Mouse (Mus musculus) midbrain, embryonic 16.5 days (tissue): ENCODE measurements at regions not wholly inside any gene's neighbourhood (a gene's known extent, or its start where the extent isn't known, plus 50 kb on each side); places are given as distances from the start of the nearest gene placed in this dataset.

ENCODE experiments used
- ATAC-seq: fragments of 200-750 bp; cut with Nextera tagmentation; 2 replicates; pipeline ENCODE4 v1.8.0; 2017; ENCODE audit warnings: moderate TSS enrichment
- H3K27ac ChIP-seq: fragments of 300-500 bp; sonication (generic); 2 replicates; pipeline ENCODE4 v1.5.1; 2014; ENCODE audit warnings: mild to moderate bottlenecking, low read length, mixed read lengths
- H3K27me3 ChIP-seq: fragments of 300-500 bp; sonication (generic); 2 replicates; pipeline ENCODE4 v1.6.1; 2014; ENCODE audit warnings: low read depth, low read length, mixed read lengths; ENCODE audit not compliant: control insufficient read depth, insufficient read depth
- H3K36me3 ChIP-seq: fragments of 300-500 bp; sonication (generic); 2 replicates; pipeline ENCODE4 v1.6.1; 2014; ENCODE audit warnings: mild to moderate bottlenecking, low read length, moderate library complexity, mixed read lengths; ENCODE audit not compliant: control insufficient read depth, insufficient read depth
- H3K4me1 ChIP-seq: fragments of 300-500 bp; sonication (generic); 2 replicates; pipeline ENCODE4 v1.6.1; 2014; ENCODE audit warnings: mild to moderate bottlenecking, low read length, mixed read lengths; ENCODE audit not compliant: control insufficient read depth, insufficient read depth
- H3K4me2 ChIP-seq: fragments of 300-500 bp; sonication (generic); 2 replicates; pipeline ENCODE4 v1.6.1; 2014; ENCODE audit warnings: mild to moderate bottlenecking, low read length, mixed read lengths
- H3K4me3 ChIP-seq: fragments of 300-500 bp; sonication (generic); 2 replicates; pipeline ENCODE4 v1.5.1; 2014; ENCODE audit warnings: low read depth, mild to moderate bottlenecking, low read length, moderate library complexity, mixed read lengths
- H3K9ac ChIP-seq: fragments of 300-500 bp; sonication (generic); 2 replicates; pipeline ENCODE4 v1.6.1; 2014; ENCODE audit warnings: low read depth, low read length, mixed read lengths
- H3K9me3 ChIP-seq: fragments of 300-500 bp; sonication (generic); replicated peaks from 2 replicates; pipeline ENCODE4 v1.6.1; 2014; ENCODE audit warnings: mild to moderate bottlenecking, low read length, mixed read lengths; ENCODE audit not compliant: control insufficient read depth, poor library complexity, severe bottlenecking
- WGBS: fragments of 180-500 bp; shearing (Covaris S2); extraction: QIAGEN DNeasy Blood & Tissue Kit; methylation state at CpG from one replicate; pipeline ENCODE4 v1.1.7; 2014; 5-methylcytosine and 5-hydroxymethylcytosine counted together

GRCm38 (mm10) chr4:87501791-87502190 is 271.5 kb upstream of the Slc24a2 start:
- H3K9ac ChIP-seq: no peak overlapping the region
- no peaks in the 10 kb centered on the region for H3K4me1 ChIP-seq
- ATAC-seq: no peak
- no peaks in the 10 kb centered on the region for H3K9me3 ChIP-seq
- H3K4me2 ChIP-seq: no peak overlapping the region
- no peak overlapping the region for H3K4me3 ChIP-seq
- WGBS: 68% methylated on average over 4 of the region's 4 CpGs
- H3K36me3 ChIP-seq: no peaks in the 10 kb centered on the region
- H3K27ac ChIP-seq: no peak overlapping the region
- no peaks in the 10 kb centered on the region for H3K27me3 ChIP-seq

GRCm38 (mm10) chr4:87500441-87500840 is 270.2 kb upstream of the Slc24a2 start:
- Histone ChIP-seq H3K4me1 (no peaks in the 10 kb centered on the region), H3K27ac (no peak overlapping the region), H3K9me3 (no peaks in the 10 kb centered on the region), H3K4me3 (no peak overlapping the region), H3K27me3 (no peaks in the 10 kb centered on the region), H3K4me2 (no peak overlapping the region), H3K36me3 (no peaks in the 10 kb centered on the region), H3K9ac (no peak overlapping the region)
- WGBS: 77% methylated on average over 2 of the region's 2 CpGs
- no peak for ATAC-seq

DNA sequence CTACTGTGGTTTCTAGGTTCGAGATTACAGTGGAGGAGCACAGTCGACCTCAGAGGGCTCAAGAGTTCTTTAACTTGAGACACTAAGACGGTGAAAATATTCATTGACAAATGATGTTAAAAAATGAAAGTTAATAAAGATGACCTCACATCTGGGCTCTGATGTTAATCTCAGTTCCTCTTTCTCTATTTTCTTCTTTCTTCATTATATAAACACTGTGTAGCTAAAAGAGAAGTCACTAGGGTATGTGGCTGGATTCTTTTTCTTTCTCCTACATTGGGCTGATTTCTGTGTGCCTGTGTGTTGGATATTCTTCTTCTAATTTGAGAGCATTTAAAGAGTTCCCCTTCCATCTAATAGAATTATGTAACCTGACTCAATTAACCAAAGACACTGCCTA is 257.5 kb upstream of the Slc24a2 start:
- Histone ChIP-seq H3K36me3 (no peaks in the 10 kb centered on the region), H3K27me3 (no peaks in the 10 kb centered on the region), H3K9ac (no peak overlapping the region), H3K4me1 (no peaks in the 10 kb centered on the region), H3K4me3 (no peak overlapping the region), H3K4me2 (no peak overlapping the region), H3K27ac (no peak overlapping the region), H3K9me3 (no peaks in the 10 kb centered on the region)
- ATAC-seq: no peak
- 85% methylated on average over 3 of the region's 3 CpGs for WGBS

- ATAC-seq: no peak
Observed at GRCm38 (mm10) chr4:87475537-87475936, 245.3 kb upstream of the Slc24a2 start.

DNA sequence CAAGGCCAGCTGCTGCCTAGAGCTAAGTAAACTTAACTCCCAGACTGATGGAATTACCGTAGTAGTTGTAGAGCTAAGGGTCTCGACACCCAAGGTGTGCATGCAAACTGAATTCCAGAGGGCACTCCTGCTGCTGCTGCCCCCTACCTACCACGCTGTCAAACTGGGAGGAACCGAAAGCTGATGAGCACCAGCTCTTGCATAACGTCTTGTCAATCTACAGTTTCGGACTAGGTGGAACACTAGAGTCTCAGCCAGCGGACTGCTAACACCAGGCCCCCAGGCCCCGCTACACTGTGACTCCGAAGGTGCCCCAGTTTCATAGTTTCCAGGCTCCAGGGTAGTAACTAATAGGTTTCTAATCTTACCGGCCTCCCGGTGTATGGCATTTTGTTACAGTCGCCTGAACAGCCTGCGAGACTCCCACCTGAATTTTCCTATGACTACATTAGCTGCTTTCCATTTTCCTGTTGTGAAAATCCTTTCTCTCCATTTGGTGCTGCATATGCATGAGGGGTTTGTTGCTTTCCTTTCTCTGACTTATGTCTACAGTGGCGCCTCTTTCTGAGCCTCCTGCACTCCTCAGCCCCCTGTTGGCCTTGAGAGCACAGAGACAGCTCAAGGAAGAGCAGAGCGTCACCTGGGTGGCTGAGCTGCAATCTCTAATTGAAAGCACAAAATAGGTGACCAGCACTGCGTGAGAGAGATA is 243.2 kb upstream of the Slc24a2 start:
- Histone ChIP-seq H3K4me1 (no peaks in the 10 kb centered on the region), H3K27ac (no peak overlapping the region), H3K9me3 (no peaks in the 10 kb centered on the region), H3K9ac (no peak overlapping the region), H3K4me2 (no peak overlapping the region), H3K4me3 (no peak overlapping the region), H3K27me3 (no peaks in the 10 kb centered on the region), H3K36me3 (no peaks in the 10 kb centered on the region)
- WGBS: 89% methylated on average over 16 of the region's 16 CpGs
- ATAC-seq: no peak

More at GRCm38 (mm10) chr4:87475537-87475936, 245.3 kb upstream of the Slc24a2 start:
- H3K9ac ChIP-seq: no peak overlapping the region
- WGBS: 62% methylated on average over 1 of the region's 1 CpGs
- H3K27me3 ChIP-seq: no peaks in the 10 kb centered on the region
- no peak overlapping the region for H3K4me3 ChIP-seq
- no peaks in the 10 kb centered on the region for H3K36me3 ChIP-seq
- H3K4me1 ChIP-seq: no peaks in the 10 kb centered on the region
- no peak overlapping the region for H3K4me2 ChIP-seq
- no peak overlapping the region for H3K27ac ChIP-seq
- no peaks in the 10 kb centered on the region for H3K9me3 ChIP-seq

DNA sequence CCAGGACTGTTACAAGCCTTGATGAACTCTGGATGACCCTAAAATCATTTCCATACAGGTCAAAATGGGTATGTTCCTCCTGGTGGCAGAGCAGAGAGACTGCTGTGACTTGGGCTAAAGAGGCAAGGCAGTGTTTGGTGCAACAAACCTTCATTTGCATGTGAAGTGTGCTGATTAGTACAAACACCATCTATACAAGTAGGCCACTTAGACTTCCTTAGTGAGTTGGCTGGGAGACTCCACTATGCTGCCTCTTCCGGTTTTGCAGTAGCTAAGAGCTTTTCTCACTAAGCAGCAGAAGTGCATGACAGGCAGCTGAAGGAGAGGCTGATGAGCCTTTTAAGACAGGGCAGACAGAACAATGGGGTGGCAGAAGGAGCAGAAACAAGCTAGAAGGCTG is 242.5 kb upstream of the Slc24a2 start:
- Histone ChIP-seq H3K27ac (no peak overlapping the region), H3K9ac (no peak overlapping the region), H3K4me2 (no peak overlapping the region), H3K9me3 (no peaks in the 10 kb centered on the region), H3K27me3 (no peaks in the 10 kb centered on the region), H3K36me3 (no peaks in the 10 kb centered on the region), H3K4me1 (no peaks in the 10 kb centered on the region), H3K4me3 (no peak overlapping the region)
- ATAC-seq: no peak
- 71% methylated on average over 1 of the region's 1 CpGs for WGBS

DNA sequence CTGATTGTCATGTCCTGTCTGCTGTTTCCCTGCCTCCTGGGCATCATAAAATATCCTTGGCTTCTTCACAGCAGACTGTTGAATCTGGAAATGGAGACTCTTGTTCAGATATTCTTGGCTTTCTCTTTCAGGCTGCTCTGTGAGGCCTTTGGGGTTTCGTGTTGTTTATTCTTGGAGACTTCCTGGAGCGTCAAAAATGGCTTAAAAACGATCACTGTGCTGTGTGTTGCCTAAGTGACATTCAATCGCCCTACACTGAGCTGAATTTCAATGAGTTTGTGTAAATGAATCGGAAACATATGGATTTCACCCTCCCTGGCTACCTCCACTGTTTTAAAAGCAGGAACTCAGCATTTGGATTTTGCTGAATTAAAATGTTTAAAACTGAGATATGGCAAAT is 241.1 kb upstream of the Slc24a2 start:
- ATAC-seq: no peak
- no peaks in the 10 kb centered on the region for H3K9me3 ChIP-seq
- H3K27ac ChIP-seq: no peak overlapping the region; the same call in 1 of the 2 replicates
- H3K36me3 ChIP-seq: no peaks in the 10 kb centered on the region
- no peak overlapping the region for H3K4me3 ChIP-seq
- H3K9ac ChIP-seq: no peak overlapping the region
- no peak overlapping the region for H3K4me2 ChIP-seq
- 30% methylated on average over 5 of the region's 5 CpGs for WGBS
- H3K27me3 ChIP-seq: no peaks in the 10 kb centered on the region
- no peaks in the 10 kb centered on the region for H3K4me1 ChIP-seq

DNA sequence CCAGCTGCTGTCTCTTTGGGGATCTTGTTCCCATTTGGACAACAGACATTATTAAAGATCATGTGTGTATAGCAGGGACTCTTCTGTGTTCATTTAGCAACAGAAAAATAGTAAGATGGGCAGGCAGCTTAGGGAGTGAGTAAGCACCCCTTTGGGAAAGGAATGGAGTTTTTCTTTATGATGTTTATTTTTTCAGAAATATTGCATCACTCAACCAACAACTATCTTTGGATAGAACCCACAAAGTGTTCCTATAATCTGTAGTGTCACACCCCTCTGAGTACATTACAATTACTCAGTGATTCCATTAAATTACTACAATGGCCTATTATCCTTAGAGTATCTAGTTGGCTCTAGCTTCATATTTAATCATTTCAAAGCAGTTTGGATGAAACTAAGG is 237.3 kb upstream of the Slc24a2 start:
- H3K27me3 ChIP-seq: no peaks in the 10 kb centered on the region
- H3K4me2 ChIP-seq: no peak overlapping the region
- no peak overlapping the region for H3K4me3 ChIP-seq
- H3K9ac ChIP-seq: no peak overlapping the region
- no peak for ATAC-seq
- no peaks in the 10 kb centered on the region for H3K36me3 ChIP-seq
- no peaks in the 10 kb centered on the region for H3K4me1 ChIP-seq
- H3K9me3 ChIP-seq: no peaks in the 10 kb centered on the region
- H3K27ac ChIP-seq: no peak overlapping the region

GRCm38 (mm10) chr4:87467018-87467417 is 236.7 kb upstream of the Slc24a2 start:
- WGBS: 82% methylated on average over 8 of the region's 8 CpGs
- Histone ChIP-seq H3K4me1 (no peaks in the 10 kb centered on the region), H3K36me3 (no peaks in the 10 kb centered on the region), H3K9me3 (no peaks in the 10 kb centered on the region), H3K27me3 (no peaks in the 10 kb centered on the region), H3K27ac (no peak overlapping the region), H3K4me3 (no peak overlapping the region), H3K9ac (no peak overlapping the region), H3K4me2 (no peak overlapping the region)
- no peak for ATAC-seq
